Mouse (Mus musculus) forebrain, embryonic 16.5 days (tissue): ENCODE measurements at regions not wholly inside any gene's neighbourhood (a gene's known extent, or its start where the extent isn't known, plus 50 kb on each side); places are given as distances from the start of the nearest gene placed in this dataset.

ENCODE experiments used
- ATAC-seq: fragments of 200-750 bp; cut with Nextera tagmentation; 2 replicates; pipeline ENCODE4 v1.8.0; 2017; ENCODE audit warnings: mild to moderate bottlenecking, moderate library complexity
- H3K27ac ChIP-seq: fragments of 300-500 bp; sonication (generic); 2 replicates; pipeline ENCODE4 v1.5.1; 2014; ENCODE audit warnings: low read length, control low read depth
- H3K27me3 ChIP-seq: fragments of 300-500 bp; sonication (generic); replicated peaks from 2 replicates; pipeline ENCODE4 v1.6.1; 2014; ENCODE audit warnings: low read length; ENCODE audit not compliant: control insufficient read depth, insufficient read depth
- H3K36me3 ChIP-seq: fragments of 300-500 bp; sonication (generic); 2 replicates; pipeline ENCODE4 v1.6.1; 2014; ENCODE audit not compliant: control insufficient read depth, insufficient read depth
- H3K4me1 ChIP-seq: fragments of 300-500 bp; sonication (generic); replicated peaks from 2 replicates; pipeline ENCODE4 v1.6.1; 2014; ENCODE audit warnings: low read length; ENCODE audit not compliant: control insufficient read depth, insufficient read depth
- H3K4me2 ChIP-seq: fragments of 300-500 bp; sonication (generic); 2 replicates; pipeline ENCODE4 v1.6.1; 2014; ENCODE audit warnings: mild to moderate bottlenecking, low read length, control low read depth
- H3K4me3 ChIP-seq: fragments of 300-500 bp; sonication (generic); replicated peaks from 2 replicates; pipeline ENCODE4 v1.5.1; 2014; ENCODE audit warnings: mild to moderate bottlenecking, low read length, control low read depth
- H3K9ac ChIP-seq: fragments of 300-500 bp; sonication (generic); replicated peaks from 2 replicates; pipeline ENCODE4 v1.6.1; 2014; ENCODE audit warnings: low read depth, low read length, control low read depth
- H3K9me3 ChIP-seq: fragments of 300-500 bp; sonication (generic); 2 replicates; pipeline ENCODE4 v1.6.1; 2016; ENCODE audit warnings: low read length; ENCODE audit not compliant: control insufficient read depth
- WGBS: fragments of 180-500 bp; shearing (Covaris S2); extraction: QIAGEN DNeasy Blood & Tissue Kit; methylation state at CpG from one replicate; pipeline ENCODE4 v1.1.7; 2014; 5-methylcytosine and 5-hydroxymethylcytosine counted together

GRCm38 (mm10) chr5:118352142-118352541 is 107.1 kb downstream of the 2410131K14Rik start:
- Histone ChIP-seq H3K27me3 (no peaks in the 10 kb centered on the region), H3K4me2 (no peak overlapping the region), H3K4me3 (no peak overlapping the region), H3K9ac (no peak overlapping the region), H3K4me1 (peaks cover 14% of the 10 kb centered on the region), H3K9me3 (no peaks in the 10 kb centered on the region), H3K27ac (no peak overlapping the region), H3K36me3 (no peaks in the 10 kb centered on the region)
- no peak for ATAC-seq
- 92% methylated on average over 4 of the region's 4 CpGs for WGBS

DNA sequence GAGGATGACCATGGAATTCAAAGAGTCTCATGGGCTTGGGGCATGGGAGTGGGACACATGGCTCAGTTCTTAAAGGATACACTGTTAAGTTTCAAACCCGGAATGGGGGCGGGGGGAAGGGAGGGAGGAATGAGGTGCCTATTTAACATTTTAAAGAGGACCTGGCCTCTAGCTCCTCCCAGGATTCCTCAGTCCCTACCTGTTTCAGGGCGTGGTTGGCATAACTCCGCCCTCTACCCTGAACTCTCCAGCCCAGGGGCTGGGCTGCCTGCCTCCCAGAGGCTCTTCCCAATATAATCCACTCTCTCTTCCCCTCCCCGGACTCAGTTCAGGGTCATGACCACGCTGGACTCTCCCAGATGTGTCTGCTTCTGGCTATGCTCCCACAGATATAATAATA is 108.0 kb downstream of the 2410131K14Rik start:
- ATAC-seq, result no peak
- H3K4me3 ChIP-seq, result no peak overlapping the region
- 68% methylated on average over 6 of the region's 6 CpGs for WGBS
- no peaks in the 10 kb centered on the region for H3K9me3 ChIP-seq
- H3K36me3 ChIP-seq, result no peaks in the 10 kb centered on the region
- peaks cover 14% of the 10 kb centered on the region for H3K4me1 ChIP-seq
- H3K27me3 ChIP-seq, result no peaks in the 10 kb centered on the region
- no peak overlapping the region for H3K9ac ChIP-seq
- no peak overlapping the region for H3K27ac ChIP-seq
- H3K4me2 ChIP-seq, result no peak overlapping the region

GRCm38 (mm10) chr5:118353689-118354088 is 108.7 kb downstream of the 2410131K14Rik start:
- Histone ChIP-seq H3K4me2 (no peak overlapping the region), H3K4me3 (no peak overlapping the region), H3K9me3 (no peaks in the 10 kb centered on the region), H3K27me3 (no peaks in the 10 kb centered on the region), H3K9ac (no peak overlapping the region), H3K36me3 (no peaks in the 10 kb centered on the region), H3K27ac (no peak overlapping the region), H3K4me1 (peaks cover 14% of the 10 kb centered on the region)
- no peak for ATAC-seq
- WGBS, result 15% methylated on average over 9 of the region's 9 CpGs

GRCm38 (mm10) chr5:118354127-118354526 is 109.1 kb downstream of the 2410131K14Rik start:
- Histone ChIP-seq H3K27ac (no peak overlapping the region), H3K4me2 (no peak overlapping the region), H3K4me3 (no peak overlapping the region), H3K9me3 (no peaks in the 10 kb centered on the region), H3K36me3 (no peaks in the 10 kb centered on the region), H3K27me3 (no peaks in the 10 kb centered on the region), H3K9ac (no peak overlapping the region), H3K4me1 (peaks cover 14% of the 10 kb centered on the region)
- ATAC-seq, result no peak
- 23% methylated on average over 5 of the region's 5 CpGs for WGBS

DNA sequence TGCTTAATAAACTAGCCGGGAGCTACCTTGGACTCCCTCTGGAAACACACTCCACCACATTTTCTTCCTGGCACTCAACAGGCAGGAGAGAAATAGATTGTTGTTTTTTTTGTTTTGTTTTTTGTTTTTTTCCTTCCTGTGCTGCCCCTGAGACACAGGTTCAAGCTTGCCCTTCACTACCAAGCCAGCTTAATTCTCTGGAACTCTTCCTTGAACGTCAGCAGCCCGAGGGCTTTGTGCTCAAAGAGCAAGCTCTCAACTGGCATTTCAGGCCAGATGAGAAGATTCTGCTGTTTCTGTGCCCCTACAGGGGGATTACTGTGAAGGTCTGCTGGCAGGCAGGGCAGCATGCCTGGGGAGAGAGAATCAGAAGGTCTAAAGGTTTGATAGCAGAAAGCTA is 109.8 kb downstream of the 2410131K14Rik start:
- Histone ChIP-seq H3K9me3 (no peaks in the 10 kb centered on the region), H3K4me1 (peaks cover 14% of the 10 kb centered on the region), H3K9ac (no peak overlapping the region), H3K4me3 (no peak overlapping the region), H3K27me3 (no peaks in the 10 kb centered on the region), H3K36me3 (no peaks in the 10 kb centered on the region), H3K4me2 (no peak overlapping the region), H3K27ac (no peak overlapping the region)
- ATAC-seq, result no peak
- 11% methylated on average over 3 of the region's 3 CpGs for WGBS

DNA sequence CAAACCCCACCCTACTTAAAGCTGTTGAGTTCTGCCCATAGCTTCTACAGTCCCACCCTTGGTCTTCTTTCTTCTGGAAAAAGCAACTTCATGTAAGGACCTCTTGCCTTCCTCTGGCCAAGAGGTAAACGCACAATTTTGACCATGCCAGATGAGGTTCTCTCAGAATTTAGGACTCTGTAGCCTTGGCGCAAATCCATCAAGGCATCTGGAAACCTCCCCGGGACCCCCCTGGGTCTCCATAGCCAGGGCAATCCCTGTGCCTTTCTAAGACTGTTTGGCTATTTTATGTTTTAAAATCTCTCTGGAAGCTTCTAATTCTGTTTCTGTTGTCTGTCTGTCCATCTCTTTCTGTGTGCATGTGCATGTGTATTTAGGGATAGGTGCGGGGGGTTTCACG is 110.3 kb downstream of the 2410131K14Rik start:
- Histone ChIP-seq H3K27ac (no peak overlapping the region), H3K4me2 (no peak overlapping the region), H3K4me3 (no peak overlapping the region), H3K9me3 (no peaks in the 10 kb centered on the region), H3K27me3 (no peaks in the 10 kb centered on the region), H3K9ac (no peak overlapping the region), H3K4me1 (peaks cover 14% of the 10 kb centered on the region), H3K36me3 (no peaks in the 10 kb centered on the region)
- WGBS, result 57% methylated on average over 5 of the region's 5 CpGs
- ATAC-seq, result no peak

DNA sequence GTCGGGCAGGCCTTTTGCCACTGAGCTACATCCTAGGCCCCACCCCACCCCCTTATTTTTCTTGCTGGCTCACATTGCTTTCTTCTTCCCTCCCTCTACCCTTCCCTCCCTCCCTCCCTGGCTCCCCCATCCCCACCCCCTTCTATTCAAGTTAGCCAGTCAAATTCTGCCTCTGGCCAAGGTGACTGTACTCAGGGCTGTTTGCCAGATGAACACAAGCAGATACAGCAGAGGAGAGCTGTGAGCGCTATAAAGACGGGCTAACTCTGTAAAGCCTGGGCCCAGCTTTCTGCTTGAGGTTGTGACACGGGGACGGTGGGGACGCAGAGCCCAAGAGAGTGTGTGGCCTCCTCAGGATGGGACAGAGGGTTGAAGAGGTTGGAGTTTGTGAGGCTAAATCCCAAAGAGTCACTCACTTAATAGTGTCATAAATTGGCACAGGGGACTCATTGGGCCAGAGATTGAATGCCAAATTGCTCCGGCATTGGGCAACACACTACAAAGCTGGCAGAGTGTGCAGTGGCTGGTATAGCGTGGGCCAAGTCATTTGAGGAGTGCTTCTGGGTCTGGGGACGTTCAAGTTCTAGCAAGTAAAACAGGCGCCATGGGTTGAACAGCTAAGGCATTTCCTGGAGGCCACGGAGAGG is 110.8 kb downstream of the 2410131K14Rik start:
- peak overlapping the region; percentile 66 for H3K27ac ChIP-seq
- peak; percentile 82 for ATAC-seq
- H3K4me3 ChIP-seq, result no peak overlapping the region
- H3K27me3 ChIP-seq, result no peaks in the 10 kb centered on the region
- H3K4me1 ChIP-seq, result peaks cover 14% of the 10 kb centered on the region
- H3K9me3 ChIP-seq, result no peaks in the 10 kb centered on the region
- no peak overlapping the region for H3K4me2 ChIP-seq
- H3K36me3 ChIP-seq, result no peaks in the 10 kb centered on the region
- WGBS, result 32% methylated on average over 11 of the region's 11 CpGs
- H3K9ac ChIP-seq, result no peak overlapping the region

- H3K4me2 ChIP-seq, result no peak overlapping the region
- ATAC-seq, result no peak
- no peak overlapping the region for H3K27ac ChIP-seq
- H3K27me3 ChIP-seq, result no peaks in the 10 kb centered on the region
- 68% methylated on average over 13 of the region's 13 CpGs for WGBS
- H3K9me3 ChIP-seq, result no peaks in the 10 kb centered on the region
- no peak overlapping the region for H3K9ac ChIP-seq
- no peaks in the 10 kb centered on the region for H3K36me3 ChIP-seq
- H3K4me1 ChIP-seq, result peaks cover 14% of the 10 kb centered on the region
- H3K4me3 ChIP-seq, result no peak overlapping the region
Measured at GRCm38 (mm10) chr5:118359646-118360373, 114.8 kb downstream of the 2410131K14Rik start.

GRCm38 (mm10) chr5:118360374-118361064 is 115.5 kb downstream of the 2410131K14Rik start:
- Histone ChIP-seq H3K9ac (no peak overlapping the region), H3K27me3 (no peaks in the 10 kb centered on the region), H3K36me3 (no peaks in the 10 kb centered on the region), H3K27ac (no peak overlapping the region), H3K4me1 (peaks cover 9% of the 10 kb centered on the region), H3K4me3 (no peak overlapping the region), H3K4me2 (no peak overlapping the region), H3K9me3 (no peaks in the 10 kb centered on the region)
- WGBS, result 71% methylated on average over 16 of the region's 16 CpGs
- ATAC-seq, result no peak
